In the genomic region with DNA sequence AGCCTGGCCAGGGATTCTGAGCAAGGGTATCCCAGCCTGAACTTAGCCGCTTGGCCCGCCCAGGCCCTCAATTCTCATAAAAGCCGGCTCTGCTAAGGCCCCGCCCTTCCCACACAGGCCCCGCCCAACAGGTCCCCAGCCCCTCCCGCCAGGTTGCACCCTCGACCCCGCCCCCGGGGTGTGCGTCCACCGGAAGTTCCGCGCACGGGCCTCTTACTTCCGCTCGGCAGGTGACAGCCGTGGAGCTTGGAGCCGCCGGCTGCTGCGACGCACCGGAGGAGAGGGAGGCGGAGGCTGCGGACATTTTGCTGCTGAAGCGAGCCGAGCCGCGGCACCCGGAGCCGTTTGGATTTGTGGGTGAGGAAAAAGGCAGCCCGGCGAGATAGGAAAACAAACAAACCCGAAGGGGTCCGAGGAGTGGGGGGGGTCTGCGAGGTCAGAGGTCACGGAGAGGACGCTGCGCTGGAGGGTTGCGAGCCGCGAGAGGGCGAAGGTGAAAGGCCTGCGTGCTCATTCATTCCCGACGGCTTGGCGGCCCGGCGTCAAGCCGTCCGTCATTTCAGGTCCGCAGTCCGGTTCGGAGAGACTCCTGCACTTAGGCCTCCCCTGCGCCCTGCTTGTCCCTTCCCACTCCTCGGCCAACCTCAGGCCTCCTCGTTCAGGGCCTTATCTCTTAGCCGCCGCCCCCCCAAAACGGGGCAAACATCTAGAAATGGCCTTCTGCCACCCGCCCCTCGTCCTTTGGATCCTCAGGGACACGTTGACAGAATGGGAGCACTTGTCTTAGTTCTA, we compare ENCODE assay signal across 8 mouse cellular contexts. TPM values are rescaled to one million over a fixed set of nuclear protein-coding genes. Genes with fewer than 3 reads are reported as not detected.
A peak's percentile ranks its signal among the peaks of the same experiment; 100 is the strongest.
DNase-seq lines count a peak whose midpoint lies in the region; ATAC-seq and TF ChIP-seq lines count a peak whose summit lies in the region.

A gene (plus strand): TSS at position 130 of the 792 bp plus-strand sequence.

- 1% methylated on average over 56 of the region's 62 CpGs for WGBS in forebrain, embryonic 11.5 days
- WGBS in heart, embryonic 15.5 days: under 1% methylated on average over 61 of the region's 62 CpGs
- whole genome bisulfite sequencing in liver, embryonic 13.5 days (ENCODE audit: insufficient replicate concordance): under 1% methylated on average over 62 of the region's 62 CpGs
- WGBS in stomach, embryonic 14.5 days: under 1% methylated on average over 62 of the region's 62 CpGs

- dilution Hi-C loops in CH12.LX (cut with MboI; ENCODE audit: extremely low pct_ligation_motif_present, extremely low pct_unique_long_range_greater_than_20kb, low sequenced_read_pairs): no loop called here

- peaks cover 11 to 37% of the 10 kb centered on the region in 2 experiments for H3K4me1 ChIP-seq in CH12.LX (ENCODE audit: control insufficient read depth in 1 of 2, insufficient read depth in 2 of 2)
- H3K4me1 ChIP-seq in forebrain, embryonic 11.5 days (replicated peaks; ENCODE audit: control insufficient read depth, insufficient read depth, low read length): peaks cover 7% of the 10 kb centered on the region; the same call in 1 of the 2 replicates
- H3K4me1 ChIP-seq in heart, embryonic 15.5 days (replicated peaks): peaks cover 28% of the 10 kb centered on the region
- H3K4me1 ChIP-seq in liver, embryonic 13.5 days (replicated peaks): peaks cover 81% of the 10 kb centered on the region
- H3K4me1 ChIP-seq in stomach, embryonic 14.5 days (ENCODE audit: control insufficient read depth, insufficient read depth, low read length): peaks cover 11% of the 10 kb centered on the region; the same call in 1 of the 2 replicates

- TF ChIP-seq RAD21 in CH12.LX (IDR thresholded peaks at IDR 0.05; ENCODE audit: low read depth, low read length): no peak

- DNase-seq in CH12.LX (ENCODE audit: extremely low read depth): peak; percentile 96
- DNase-seq in c-Kit-positive CD71-positive TER-119-negative erythroid progenitor cells, embryonic 14.5 days (ENCODE audit: low read depth): peak; percentile 88
- peak; percentile 97 for DNase-seq in forebrain, embryonic 11.5 days (ENCODE audit: low spot score)
- peak; percentile 96 to 97 for DNase-seq in kidney, postnatal 25 days
- peak; percentile 91 for DNase-seq in liver, embryonic 13.5 days
- peak; percentile 92 to 96 for DNase-seq in natural killer cell, adult 2 months (ENCODE audit: low spot score in 2 of 2)

- in situ Hi-C loops in CH12.LX (cut with MboI; ENCODE audit: low pct_ligation_motif_present, low pct_unique_long_range_greater_than_20kb, low sequenced_read_pairs): no loop called here

- TF ChIP-seq EP300 in CH12.LX (IDR thresholded peaks at IDR 0.05; ENCODE audit: low read length): no peak

- H3K79me2 ChIP-seq in CH12.LX (replicated peaks; ENCODE audit: control insufficient read depth, extremely low read depth, insufficient read depth, poor library complexity, severe bottlenecking): no peaks in the 10 kb centered on the region

- no peak for TF ChIP-seq CTCF in CH12.LX (conservative IDR thresholded peaks at IDR 0.05 in 1 of 2, IDR thresholded peaks at IDR 0.05 in 1 of 2; ENCODE audit: low read depth in 2 of 2, low read length in 2 of 2)

- peak; percentile 91 for TF ChIP-seq POLR2A in CH12.LX (IDR thresholded peaks at IDR 0.05; ENCODE audit: low read depth, low read length)

- peaks cover 5% of the 10 kb centered on the region for H3K27me3 ChIP-seq in CH12.LX (replicated peaks)
- H3K27me3 ChIP-seq in forebrain, embryonic 11.5 days (ENCODE audit: control insufficient read depth, insufficient read depth, low read length): no peaks in the 10 kb centered on the region
- H3K27me3 ChIP-seq in heart, embryonic 15.5 days: no peaks in the 10 kb centered on the region
- H3K27me3 ChIP-seq in liver, embryonic 13.5 days: no peaks in the 10 kb centered on the region
- no peaks in the 10 kb centered on the region for H3K27me3 ChIP-seq in stomach, embryonic 14.5 days (ENCODE audit: control insufficient read depth, insufficient read depth, low read length)

- H3K4me3 ChIP-seq in CH12.LX (replicated peaks in 1 of 3; ENCODE audit: low read depth in 2 of 3, low read length in 2 of 3, poor library complexity in 1 of 3): peak within 1 kb of the TSS; percentile 77 to 86 (median 81)
- peak within 1 kb of the TSS; percentile 71 for H3K4me3 ChIP-seq in forebrain, embryonic 11.5 days (ENCODE audit: low read depth, low read length)
- H3K4me3 ChIP-seq in heart, embryonic 15.5 days: peak within 1 kb of the TSS; percentile 68
- peak within 1 kb of the TSS; percentile 82 for H3K4me3 ChIP-seq in liver, embryonic 13.5 days (replicated peaks)
- H3K4me3 ChIP-seq in stomach, embryonic 14.5 days (ENCODE audit: low read depth, low read length): peak within 1 kb of the TSS; percentile 83

- peak within 1 kb of the TSS; percentile 52 for H3K4me2 ChIP-seq in CH12.LX (ENCODE audit: insufficient read depth, low read depth, poor library complexity, severe bottlenecking)
- H3K4me2 ChIP-seq in forebrain, embryonic 11.5 days (ENCODE audit: low read depth, low read length, severe bottlenecking): peak within 1 kb of the TSS; percentile 95
- peak within 1 kb of the TSS; percentile 80 for H3K4me2 ChIP-seq in heart, embryonic 15.5 days
- H3K4me2 ChIP-seq in liver, embryonic 13.5 days: peak within 1 kb of the TSS; percentile 91
- peak within 1 kb of the TSS; percentile 95 for H3K4me2 ChIP-seq in stomach, embryonic 14.5 days (replicated peaks; ENCODE audit: low read depth, low read length)

- ATAC-seq in forebrain, embryonic 11.5 days (replicated peaks; ENCODE audit: low FRiP score): peak; percentile 93
- ATAC-seq in heart, embryonic 15.5 days (replicated peaks; ENCODE audit: insufficient number of reproducible peaks, insufficient read depth, low FRiP score, low read depth): peak; percentile 89
- peak; percentile 94 for ATAC-seq in liver, embryonic 13.5 days (ENCODE audit: low read depth)
- ATAC-seq in stomach, embryonic 14.5 days (ENCODE audit: insufficient number of reproducible peaks, insufficient read depth, low FRiP score, low read depth): peak; percentile 93

- peak within 1 kb of the TSS; percentile 82 for H3K9ac ChIP-seq in CH12.LX (ENCODE audit: insufficient read depth, low read depth)
- H3K9ac ChIP-seq in forebrain, embryonic 11.5 days (ENCODE audit: low read length): peak within 1 kb of the TSS; percentile 68
- peak within 1 kb of the TSS; percentile 68 for H3K9ac ChIP-seq in heart, embryonic 15.5 days
- peak within 1 kb of the TSS; percentile 90 for H3K9ac ChIP-seq in liver, embryonic 13.5 days
- H3K9ac ChIP-seq in stomach, embryonic 14.5 days (replicated peaks; ENCODE audit: low read depth, low read length): peak within 1 kb of the TSS; percentile 60

- no peaks in the 10 kb centered on the region for H3K9me3 ChIP-seq in CH12.LX (replicated peaks; ENCODE audit: low read length)
- no peaks in the 10 kb centered on the region for H3K9me3 ChIP-seq in forebrain, embryonic 11.5 days (ENCODE audit: control insufficient read depth, low read length)
- H3K9me3 ChIP-seq in heart, embryonic 15.5 days (replicated peaks): no peaks in the 10 kb centered on the region
- no peaks in the 10 kb centered on the region for H3K9me3 ChIP-seq in liver, embryonic 13.5 days (replicated peaks)
- H3K9me3 ChIP-seq in stomach, embryonic 14.5 days (ENCODE audit: control insufficient read depth, low read depth, low read length): no peaks in the 10 kb centered on the region

- H3K36me3 ChIP-seq in CH12.LX (replicated peaks in 1 of 2; ENCODE audit: control insufficient read depth in 1 of 2, insufficient read depth in 1 of 2, low read length in 1 of 2): peaks cover 0 to 16% of the 10 kb centered on the region in 2 experiments
- no peaks in the 10 kb centered on the region; the same call in 1 of the 2 replicates for H3K36me3 ChIP-seq in forebrain, embryonic 11.5 days (ENCODE audit: control insufficient read depth, insufficient read depth, low read length)
- H3K36me3 ChIP-seq in heart, embryonic 15.5 days: no peaks in the 10 kb centered on the region; the same call in 1 of the 2 replicates
- H3K36me3 ChIP-seq in liver, embryonic 13.5 days: peaks cover 32% of the 10 kb centered on the region
- H3K36me3 ChIP-seq in stomach, embryonic 14.5 days (ENCODE audit: control insufficient read depth, insufficient read depth, low read length): no peaks in the 10 kb centered on the region

- H3K27ac ChIP-seq in CH12.LX (ENCODE audit: insufficient read depth, low read depth): no peak within 1 kb of the TSS
- H3K27ac ChIP-seq in forebrain, embryonic 11.5 days (ENCODE audit: low read depth, low read length): peak within 1 kb of the TSS; percentile 18; the same call in 1 of the 2 replicates
- H3K27ac ChIP-seq in heart, embryonic 15.5 days: peak within 1 kb of the TSS; percentile 43
- H3K27ac ChIP-seq in liver, embryonic 13.5 days: peak within 1 kb of the TSS; percentile 87
- H3K27ac ChIP-seq in stomach, embryonic 14.5 days (ENCODE audit: low read length): peak within 1 kb of the TSS; percentile 21; the same call in 1 of the 2 replicates

TF ChIP-seq in CH12.LX, 34 proteins besides CTCF, POLR2A, EP300 and RAD21 (continues in another document):
- TF ChIP-seq MAX (IDR thresholded peaks at IDR 0.05; ENCODE audit: low read length): peak; percentile 79
- no peak for TF ChIP-seq SMC3 (IDR thresholded peaks at IDR 0.05; ENCODE audit: low read depth, low read length)
- TF ChIP-seq MYC (IDR thresholded peaks at IDR 0.05; ENCODE audit: low read depth, low read length): 0 out of 2 replicates have a peak, but pooled peaks have one; percentile 31
- peak; percentile 74 for TF ChIP-seq IRF4 (IDR thresholded peaks at IDR 0.05; ENCODE audit: low read depth, low read length)
- no peak for TF ChIP-seq CHD1 (IDR thresholded peaks at IDR 0.05; ENCODE audit: low read depth, low read length)
- TF ChIP-seq JUND (conservative IDR thresholded peaks at IDR 0.05; ENCODE audit: low read depth, low read length): no peak
- TF ChIP-seq USF1 (IDR thresholded peaks at IDR 0.05; ENCODE audit: low read depth, low read length): peak; percentile 32
- TF ChIP-seq USF2 (conservative IDR thresholded peaks at IDR 0.05; ENCODE audit: low read depth, low read length): no peak
- TF ChIP-seq RCOR1 (conservative IDR thresholded peaks at IDR 0.05; ENCODE audit: low read depth, low read length): no peak; the same call in 1 of the 2 replicates
- peak; percentile 70; the same call in 1 of the 2 replicates for TF ChIP-seq POLR2AphosphoS2 (IDR thresholded peaks at IDR 0.05; ENCODE audit: low read depth, low read length)
- no peak for TF ChIP-seq ZNF384 (IDR thresholded peaks at IDR 0.05; ENCODE audit: low read depth, low read length)
- TF ChIP-seq MXI1 (IDR thresholded peaks at IDR 0.05; ENCODE audit: low read depth, low read length): peak; percentile 86

RNA-seq across cellular contexts. Expression of the gene that starts here (rescaled TPM):
- total RNA-seq in CH12.LX (2012; rRNA removed) (43.8 and 44.2 TPM in 2 replicates), CH12.LX (2014; rRNA removed) (31.2 and 38.6 TPM in 2 replicates)
- polyA plus RNA-seq in CH12.LX (2012; ENCODE audit: insufficient read length, low read depth): 51.5 and 57.8 TPM in 2 replicates
- polyA plus RNA-seq in forebrain, embryonic 11.5 days (2014; fragmentation: Nextera tagmentation; extraction: Ambion mirVana): 59.2 and 66.4 TPM in 2 replicates
- 32.1 and 44.9 TPM in 2 replicates for polyA plus RNA-seq in heart, embryonic 15.5 days (2015; fragmentation: Nextera tagmentation; extraction: Ambion mirVana)
- 77.1 and 95.0 TPM in 2 replicates for polyA plus RNA-seq in liver, embryonic 13.5 days (2015; fragmentation: Nextera tagmentation; extraction: Ambion mirVana)
- 53.8 and 54.2 TPM in 2 replicates for polyA plus RNA-seq in stomach, embryonic 14.5 days (2014; fragmentation: Nextera tagmentation; extraction: Ambion mirVana)
